Mouse (Mus musculus): ENCODE data around the gene Chmp6. TPM values are rescaled to one million over a fixed set of nuclear protein-coding genes. Genes with fewer than 3 reads are reported as not detected.
A peak's percentile ranks its signal among the peaks of the same experiment; 100 is the strongest.

Chmp6 gene
- 47.7 and 67.0 TPM in 2 replicates for total RNA-seq (2017)

DNA sequence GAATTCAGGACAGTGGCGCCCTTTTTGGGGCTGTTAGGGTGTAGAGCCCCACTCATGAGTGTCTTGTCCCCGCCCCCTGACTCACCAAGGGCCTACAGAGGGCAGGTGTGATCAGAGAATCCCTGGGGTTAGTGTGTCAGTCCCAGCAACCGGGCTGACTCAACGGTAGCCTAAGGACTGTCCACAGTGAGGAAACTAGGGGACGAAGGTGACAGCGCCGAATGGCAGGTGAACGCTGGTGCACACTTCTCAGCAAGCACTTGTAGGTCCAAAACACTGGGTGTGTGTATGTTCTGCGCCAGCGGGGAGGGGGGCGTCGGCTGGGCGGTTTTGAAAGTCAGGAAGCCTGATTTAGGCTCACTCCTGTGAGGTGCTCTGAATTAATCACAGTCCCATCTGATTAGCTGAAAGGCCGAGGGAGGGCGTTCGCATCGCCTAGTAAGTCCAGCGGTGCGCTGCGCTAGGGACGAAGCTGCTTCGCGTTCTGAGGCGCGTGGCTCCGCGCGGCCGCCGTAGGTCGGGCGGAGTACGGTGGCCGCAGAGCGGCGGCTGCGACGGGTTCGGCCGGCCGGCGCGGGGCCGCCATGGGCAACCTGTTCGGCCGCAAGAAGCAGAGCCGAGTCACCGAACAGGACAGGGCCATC is at the start of gene Chmp6:
Gene Chmp6, plus strand, starts transcription at position 151 of the 644 bp plus-strand sequence.
- peak; percentile 27 to 41; a peak in 2 of 4 replicates for ATAC-seq (replicated peaks in 1 of 2; ENCODE audit: insufficient read depth in 1 of 2, low FRiP score in 2 of 2, low TSS enrichment in 1 of 2, low read depth in 1 of 2, poor library complexity in 2 of 2, severe bottlenecking in 2 of 2)

- ATAC-seq (replicated peaks in 1 of 2; ENCODE audit: insufficient read depth in 1 of 2, low FRiP score in 2 of 2, low TSS enrichment in 1 of 2, low read depth in 1 of 2, poor library complexity in 2 of 2, severe bottlenecking in 2 of 2), result no peak
Observed at GRCm38 (mm10) chr11:119866837-119867236, 46.4 kb upstream of the Chmp6 start.

DNA sequence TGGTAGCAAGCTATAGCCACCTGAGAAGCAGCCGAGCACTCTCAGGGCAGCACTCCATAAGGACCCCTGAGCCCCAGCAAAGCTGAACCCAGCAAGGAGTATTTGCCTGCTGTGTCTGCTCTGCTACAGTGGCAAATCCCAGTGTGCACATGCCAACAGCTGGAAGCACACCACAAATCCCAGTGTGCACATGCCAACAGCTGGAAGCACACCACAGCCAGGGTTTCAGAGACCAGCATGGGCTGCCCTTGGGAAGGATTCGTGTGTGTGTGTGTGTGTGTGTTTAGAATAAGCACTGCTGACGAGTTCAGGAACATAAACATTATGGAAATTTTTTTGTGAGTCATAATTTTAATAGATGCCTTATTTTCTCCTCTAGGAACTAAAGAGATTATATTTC is 45.1 kb upstream of the Chmp6 start:
- no peak for ATAC-seq (replicated peaks in 1 of 2; ENCODE audit: insufficient read depth in 1 of 2, low FRiP score in 2 of 2, low TSS enrichment in 1 of 2, low read depth in 1 of 2, poor library complexity in 2 of 2, severe bottlenecking in 2 of 2)

DNA sequence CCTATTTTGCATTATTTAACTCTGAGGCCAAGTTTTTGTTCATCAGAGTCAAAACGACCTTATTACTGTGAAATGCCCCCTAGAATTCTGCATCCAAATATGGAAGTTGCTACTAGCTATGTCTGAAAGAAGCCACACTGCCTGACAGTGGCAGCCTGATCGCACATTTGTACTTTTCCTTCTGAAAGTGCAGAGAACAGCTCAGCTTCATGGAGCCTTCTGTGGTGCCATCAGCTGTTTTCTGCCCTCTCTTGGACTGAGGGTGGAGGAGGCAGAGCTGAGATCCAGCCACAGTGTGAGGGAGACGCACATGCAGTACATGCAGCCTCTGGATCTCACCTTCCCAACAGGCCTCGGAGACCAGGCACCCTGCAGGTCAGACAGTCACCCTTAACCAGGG is 44.7 kb upstream of the Chmp6 start:
- no peak for ATAC-seq (replicated peaks in 1 of 2; ENCODE audit: insufficient read depth in 1 of 2, low FRiP score in 2 of 2, low TSS enrichment in 1 of 2, low read depth in 1 of 2, poor library complexity in 2 of 2, severe bottlenecking in 2 of 2)

- no peak for ATAC-seq (replicated peaks in 1 of 2; ENCODE audit: insufficient read depth in 1 of 2, low FRiP score in 2 of 2, low TSS enrichment in 1 of 2, low read depth in 1 of 2, poor library complexity in 2 of 2, severe bottlenecking in 2 of 2)
Observed at GRCm38 (mm10) chr11:119871141-119871540, 42.1 kb upstream of the Chmp6 start.

GRCm38 (mm10) chr11:119873643-119874042 is 39.6 kb upstream of the Chmp6 start:
- no peak for ATAC-seq (replicated peaks in 1 of 2; ENCODE audit: insufficient read depth in 1 of 2, low FRiP score in 2 of 2, low TSS enrichment in 1 of 2, low read depth in 1 of 2, poor library complexity in 2 of 2, severe bottlenecking in 2 of 2)

- ATAC-seq (replicated peaks in 1 of 2; ENCODE audit: insufficient read depth in 1 of 2, low FRiP score in 2 of 2, low TSS enrichment in 1 of 2, low read depth in 1 of 2, poor library complexity in 2 of 2, severe bottlenecking in 2 of 2), result no peak
Observed at GRCm38 (mm10) chr11:119874841-119875240, 38.4 kb upstream of the Chmp6 start.

DNA sequence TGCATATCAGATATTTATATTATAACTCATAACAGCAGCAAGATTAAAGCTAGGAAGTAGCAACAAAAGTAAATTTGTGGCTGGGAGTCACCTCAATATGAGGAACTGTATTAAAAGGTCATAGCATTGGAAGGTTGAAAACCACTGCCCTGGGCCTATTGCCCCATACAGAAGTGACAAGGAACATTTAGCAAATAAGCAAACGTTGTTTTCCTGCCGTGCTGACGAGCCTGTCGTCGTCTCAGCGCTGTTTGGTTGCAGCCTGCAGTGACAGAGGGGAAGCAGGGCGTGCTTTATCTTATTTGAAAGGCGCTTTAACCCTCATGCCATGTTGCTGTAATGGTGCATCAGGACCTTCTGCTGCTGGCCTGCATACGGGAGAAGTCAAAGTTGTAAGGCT is 37.6 kb upstream of the Chmp6 start:
- peak; percentile 31 to 65; a peak in 2 of 4 replicates for ATAC-seq (replicated peaks in 1 of 2; ENCODE audit: insufficient read depth in 1 of 2, low FRiP score in 2 of 2, low TSS enrichment in 1 of 2, low read depth in 1 of 2, poor library complexity in 2 of 2, severe bottlenecking in 2 of 2)

DNA sequence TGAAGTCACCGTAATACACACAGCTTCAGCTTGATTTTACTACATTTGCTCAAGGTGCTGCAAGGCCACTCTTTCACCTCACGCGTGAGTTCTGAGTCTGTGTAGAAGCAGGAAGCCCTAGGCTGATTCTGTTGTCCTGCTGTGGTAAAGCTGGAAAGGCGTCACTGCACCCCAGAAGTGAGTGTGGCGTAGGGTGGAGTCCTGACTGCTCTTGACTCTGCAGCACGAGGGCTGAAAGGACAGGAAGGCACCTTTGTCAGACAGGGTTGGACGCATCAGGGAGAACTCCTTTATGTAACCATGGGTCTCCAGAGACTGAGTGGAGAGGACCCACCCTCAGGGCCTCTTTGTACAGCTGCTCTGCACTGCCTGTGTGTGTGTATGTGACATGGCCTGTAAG is 36.1 kb upstream of the Chmp6 start:
- ATAC-seq (replicated peaks in 1 of 2; ENCODE audit: insufficient read depth in 1 of 2, low FRiP score in 2 of 2, low TSS enrichment in 1 of 2, low read depth in 1 of 2, poor library complexity in 2 of 2, severe bottlenecking in 2 of 2), result no peak

DNA sequence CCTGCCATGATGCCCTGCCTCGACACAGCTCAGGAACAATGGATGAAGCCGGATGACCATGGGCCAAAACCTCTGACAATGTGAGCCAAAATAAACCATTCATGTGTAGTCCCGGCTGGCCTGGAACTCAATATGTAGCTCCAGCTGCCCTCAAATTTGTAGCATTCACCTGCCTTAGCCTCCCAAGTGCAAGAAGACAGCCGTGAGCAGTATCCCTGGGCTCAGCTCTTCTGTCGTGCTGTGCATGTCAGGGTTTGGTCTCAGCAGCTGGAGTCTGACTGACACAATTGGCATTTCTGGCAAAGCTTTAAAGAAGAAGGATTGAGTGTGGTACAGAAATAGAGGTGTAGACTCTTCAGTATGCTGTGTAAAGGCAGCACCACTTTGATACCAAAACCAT is 33.7 kb upstream of the Chmp6 start:
- ATAC-seq (replicated peaks in 1 of 2; ENCODE audit: insufficient read depth in 1 of 2, low FRiP score in 2 of 2, low TSS enrichment in 1 of 2, low read depth in 1 of 2, poor library complexity in 2 of 2, severe bottlenecking in 2 of 2), result no peak

- ATAC-seq (replicated peaks in 1 of 2; ENCODE audit: insufficient read depth in 1 of 2, low FRiP score in 2 of 2, low TSS enrichment in 1 of 2, low read depth in 1 of 2, poor library complexity in 2 of 2, severe bottlenecking in 2 of 2), result no peak
Observed at GRCm38 (mm10) chr11:119883646-119884045, 29.6 kb upstream of the Chmp6 start.

GRCm38 (mm10) chr11:119889966-119890365 is 23.3 kb upstream of the Chmp6 start:
- no peak for ATAC-seq (replicated peaks in 1 of 2; ENCODE audit: insufficient read depth in 1 of 2, low FRiP score in 2 of 2, low TSS enrichment in 1 of 2, low read depth in 1 of 2, poor library complexity in 2 of 2, severe bottlenecking in 2 of 2)

DNA sequence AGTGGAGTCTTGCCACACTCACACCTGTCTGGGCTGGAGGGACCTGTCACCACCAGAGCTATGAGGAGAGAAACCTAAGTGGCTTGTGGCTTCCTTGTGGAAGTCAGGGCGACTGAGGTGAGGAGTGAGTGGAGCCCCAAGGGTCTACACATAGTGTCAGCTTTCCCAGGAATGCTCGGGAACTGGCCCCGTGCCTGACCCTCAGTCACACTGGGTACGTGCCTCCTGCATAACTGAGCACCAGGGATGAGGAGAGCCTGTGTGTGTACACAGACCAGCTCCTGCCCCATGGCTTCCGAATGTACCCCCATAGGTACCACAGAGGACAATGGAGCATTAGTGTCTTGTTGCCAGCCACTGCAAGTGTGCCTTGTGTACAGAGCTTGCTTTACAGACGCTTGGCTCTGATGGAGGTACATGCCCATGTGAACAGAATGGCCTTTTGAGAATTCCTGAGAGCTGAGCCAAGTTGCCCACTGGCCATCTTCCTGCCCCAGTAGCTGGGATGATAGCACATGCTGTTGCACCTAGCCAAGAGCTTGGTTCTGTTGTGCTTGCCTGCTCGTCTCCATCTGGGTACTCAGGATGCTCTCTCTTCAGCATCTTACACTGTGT is 21.5 kb upstream of the Chmp6 start:
- ATAC-seq (replicated peaks in 1 of 2; ENCODE audit: insufficient read depth in 1 of 2, low FRiP score in 2 of 2, low TSS enrichment in 1 of 2, low read depth in 1 of 2, poor library complexity in 2 of 2, severe bottlenecking in 2 of 2), result no peak

GRCm38 (mm10) chr11:119893667-119894236 is 19.5 kb upstream of the Chmp6 start:
- no peak for ATAC-seq (replicated peaks in 1 of 2; ENCODE audit: insufficient read depth in 1 of 2, low FRiP score in 2 of 2, low TSS enrichment in 1 of 2, low read depth in 1 of 2, poor library complexity in 2 of 2, severe bottlenecking in 2 of 2)

GRCm38 (mm10) chr11:119894634-119895033 is 18.6 kb upstream of the Chmp6 start:
- ATAC-seq (replicated peaks in 1 of 2; ENCODE audit: insufficient read depth in 1 of 2, low FRiP score in 2 of 2, low TSS enrichment in 1 of 2, low read depth in 1 of 2, poor library complexity in 2 of 2, severe bottlenecking in 2 of 2), result peak; percentile 60 to 67; a peak in 3 of 4 replicates

DNA sequence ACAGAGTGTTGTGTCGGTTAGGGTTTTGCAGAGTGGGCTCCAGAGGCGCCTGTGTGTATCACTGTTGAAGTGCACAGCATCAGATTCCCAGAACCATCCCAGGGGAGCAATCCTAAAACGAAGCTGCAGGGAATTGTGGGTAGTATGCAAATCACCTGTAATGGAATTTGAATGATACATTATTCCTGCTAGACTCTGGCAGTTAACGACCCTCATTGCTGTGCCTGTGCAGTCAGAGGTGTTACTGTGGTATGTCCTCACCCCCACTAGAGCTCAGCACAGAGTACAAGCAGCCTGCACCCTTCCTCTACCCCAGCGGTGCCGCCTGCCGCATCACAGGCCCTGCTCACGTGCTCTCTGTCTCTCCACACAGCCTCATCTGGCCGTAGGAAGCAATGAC is 16.2 kb upstream of the Chmp6 start:
- ATAC-seq (replicated peaks in 1 of 2; ENCODE audit: insufficient read depth in 1 of 2, low FRiP score in 2 of 2, low TSS enrichment in 1 of 2, low read depth in 1 of 2, poor library complexity in 2 of 2, severe bottlenecking in 2 of 2), result no peak

- ATAC-seq (replicated peaks in 1 of 2; ENCODE audit: insufficient read depth in 1 of 2, low FRiP score in 2 of 2, low TSS enrichment in 1 of 2, low read depth in 1 of 2, poor library complexity in 2 of 2, severe bottlenecking in 2 of 2), result no peak
Observed at GRCm38 (mm10) chr11:119898976-119899375, 14.3 kb upstream of the Chmp6 start.

GRCm38 (mm10) chr11:119901174-119901573 is 12.1 kb upstream of the Chmp6 start:
- ATAC-seq (replicated peaks in 1 of 2; ENCODE audit: insufficient read depth in 1 of 2, low FRiP score in 2 of 2, low TSS enrichment in 1 of 2, low read depth in 1 of 2, poor library complexity in 2 of 2, severe bottlenecking in 2 of 2), result no peak

GRCm38 (mm10) chr11:119902891-119903290 is 10.3 kb upstream of the Chmp6 start:
- no peak for ATAC-seq (replicated peaks in 1 of 2; ENCODE audit: insufficient read depth in 1 of 2, low FRiP score in 2 of 2, low TSS enrichment in 1 of 2, low read depth in 1 of 2, poor library complexity in 2 of 2, severe bottlenecking in 2 of 2)

Data from hematopoietic stem cell, adult 5-6 weeks (primary cell).